Mouse (Mus musculus): Measurements from ENCODE around the gene Cacna1g.

DNA sequence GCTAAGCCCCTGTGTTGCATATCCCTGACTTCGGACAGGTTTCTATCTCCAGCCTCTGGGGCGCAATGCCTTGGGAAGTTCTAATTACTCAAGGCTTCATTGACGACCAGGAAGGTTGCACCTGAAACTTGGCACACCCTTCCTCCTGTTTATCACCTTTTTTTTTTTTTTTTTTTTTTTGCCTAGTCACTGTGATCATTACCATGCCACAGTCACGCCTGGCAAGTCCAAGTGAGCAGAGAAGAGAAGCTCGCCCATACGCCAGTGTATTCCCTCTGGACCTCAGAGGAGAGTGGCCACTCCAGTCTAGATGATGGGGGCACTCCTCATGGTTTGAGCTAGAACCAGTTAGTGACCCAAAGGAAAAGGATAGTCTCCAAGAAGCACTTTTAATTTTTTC is 83.2 kb downstream of the Cacna1g start:
- TF ChIP-seq POLR2A (IDR thresholded peaks at IDR 0.05; ENCODE audit: borderline replicate concordance, low read depth, low read length): no peak
- TF ChIP-seq CTCF (IDR thresholded peaks at IDR 0.05; ENCODE audit: low read depth, low read length): no peak

All from bone marrow macrophage, adult 2 months (primary cell).